Mouse (Mus musculus) neural tube, embryonic 11.5 days (tissue): Measurements from ENCODE around the gene Btg1-ps2. TPM values are rescaled to one million over a fixed set of nuclear protein-coding genes. Genes with fewer than 3 reads are reported as not detected.

Experiments
- polyA plus RNA-seq: library from polyadenylated mRNA; unstranded; fragments of >200 nt; fragmentation: Nextera tagmentation; extraction: Ambion mirVana; gene quantifications from 2 replicates; pipeline ENCODE4 v1.2.1, GENCODE M21; 2014

Gene Btg1-ps2
- polyA plus RNA-seq, 1 experiment from 2014 or later: not detected

Other genes with a start within 250 kb of the Btg1-ps2 start
- gene Rhox5, start 238.3 kb downstream of the Btg1-ps2 start, polyA plus RNA-seq: 0.42 and 0.76 TPM in 2 replicates
- not detected in 2 replicates for gene Rhox6, start 216.2 kb downstream of the Btg1-ps2 start, polyA plus RNA-seq
- not detected in 2 replicates for gene Rhox7a, start 211.4 kb downstream of the Btg1-ps2 start, polyA plus RNA-seq
- not detected in 2 replicates for gene Rhox8, start 164.2 kb downstream of the Btg1-ps2 start, polyA plus RNA-seq
- gene Rhox7b, start 145.9 kb downstream of the Btg1-ps2 start, polyA plus RNA-seq: not detected in 2 replicates
- gene Rhox9, start 141.3 kb downstream of the Btg1-ps2 start, polyA plus RNA-seq: not detected in 2 replicates
- gene Btg1-ps1, start 24.3 kb downstream of the Btg1-ps2 start, polyA plus RNA-seq: not detected in 2 replicates
- gene Rhox10, start 23.4 kb upstream of the Btg1-ps2 start, polyA plus RNA-seq: not detected in 2 replicates
- not detected in 2 replicates for gene Rhox11, start 42.0 kb upstream of the Btg1-ps2 start, polyA plus RNA-seq
- gene Rhox12, start 67.8 kb upstream of the Btg1-ps2 start, polyA plus RNA-seq: not detected in 2 replicates
- gene Rhox13, start 78.1 kb upstream of the Btg1-ps2 start, polyA plus RNA-seq: not detected in 2 replicates
- 9.3 and 10.0 TPM in 2 replicates for gene Zbtb33, start 146.7 kb upstream of the Btg1-ps2 start, polyA plus RNA-seq
- gene Tmem255a, start 209.3 kb upstream of the Btg1-ps2 start, polyA plus RNA-seq: 28.1 and 28.8 TPM in 2 replicates